Mouse (Mus musculus): ENCODE measurements around the gene Snx9.

- TF ChIP-seq POLR2A (IDR thresholded peaks at IDR 0.05; ENCODE audit: insufficient read length, low read depth) (no peak), MAX (IDR thresholded peaks at IDR 0.05; ENCODE audit: low read depth) (no peak), MYOD1 (IDR thresholded peaks at IDR 0.05; ENCODE audit: control insufficient read depth in 1 of 3, insufficient read length in 2 of 3, low read depth in 2 of 3) (no peak), MYOG (IDR thresholded peaks at IDR 0.05; ENCODE audit: control insufficient read depth in 1 of 3, insufficient read depth in 1 of 3, insufficient read length in 2 of 3, low read depth in 2 of 3) (no peak)
These were observed 96.3 kb downstream of the Snx9 start for GRCm38 (mm10) chr17:5937441-5937840.

All from myocyte (in vitro differentiated cells).